Mouse (Mus musculus) heart, adult 2 months (tissue): Measurements from ENCODE around the gene Ano1. TPM values are rescaled to one million over a fixed set of nuclear protein-coding genes. Genes with fewer than 3 reads are reported as not detected.
A peak's percentile ranks its signal among the peaks of the same experiment; 100 is the strongest.

Source experiments
- DNase-seq, 2 experiments: peaks; one replicate each; pipeline ENCODE4 v3.0.0; 2021
- H3K27ac ChIP-seq: fragments of 200-600 bp; 2 replicates; pipeline ENCODE4 v1.8.1; 2022
- H3K27me3 ChIP-seq: fragments of 200-500 bp; 2 replicates; pipeline ENCODE4 v1.6.1; 2012; ENCODE audit warnings: mild to moderate bottlenecking, low read length, inconsistent platforms, mixed read lengths; ENCODE audit not compliant: control insufficient read depth, insufficient read depth
- H3K36me3 ChIP-seq: fragments of 200-500 bp; 2 replicates; pipeline ENCODE4 v1.6.1; 2012; ENCODE audit warnings: low read length, inconsistent platforms; ENCODE audit not compliant: control insufficient read depth, insufficient read depth
- H3K4me1 ChIP-seq: fragments of 200-500 bp; 2 replicates; pipeline ENCODE4 v1.6.1; 2011; ENCODE audit warnings: low read length; ENCODE audit not compliant: control insufficient read depth, insufficient read depth
- H3K4me3 ChIP-seq: fragments of 200-600 bp; 2 replicates; pipeline ENCODE4 v1.8.1; 2022
- H3K79me2 ChIP-seq: fragments of 200-500 bp; replicated peaks from 2 replicates; pipeline ENCODE4 v1.6.1; 2012; ENCODE audit warnings: mild to moderate bottlenecking, inconsistent platforms, low read length, moderate library complexity, mixed read lengths; ENCODE audit not compliant: control insufficient read depth, insufficient read depth
- H3K9ac ChIP-seq: fragments of 200-500 bp; 2 replicates; pipeline ENCODE4 v1.6.1; 2012; ENCODE audit warnings: low read depth, mild to moderate bottlenecking, control low read depth, inconsistent platforms, low read length, mixed read lengths
- CTCF ChIP-seq: fragments of 200-600 bp; IDR thresholded peaks from 2 replicates; pipeline ENCODE4 v1.8.1; 2022; ENCODE audit warnings: antibody characterized with exemption, mild to moderate bottlenecking, moderate library complexity
- EP300 ChIP-seq: fragments of 200-500 bp; IDR thresholded peaks from 2 replicates; pipeline ENCODE4 v1.6.1; 2011; ENCODE audit warnings: low read depth, low read length, control low read depth; ENCODE audit not compliant: insufficient read depth
- POLR2A ChIP-seq: fragments of 200-500 bp; IDR thresholded peaks from 2 replicates; pipeline ENCODE4 v1.6.1; 2011; ENCODE audit warnings: mild to moderate bottlenecking, low read depth, low read length, control low read depth; ENCODE audit not compliant: insufficient read depth
- WGBS: fragments of 180-500 bp; shearing (Covaris S2); methylation state at CpG from one replicate; pipeline ENCODE4 v1.1.7; 2018; 5-methylcytosine and 5-hydroxymethylcytosine counted together
- intact Hi-C: fragments of 180-260 bp; cut with DNase I; formaldehyde crosslinking; loops from one replicate; pipeline ENCODE4 v1.15.1; 2025
- polyA plus RNA-seq: library from polyadenylated mRNA; depleted of rRNA; stranded (reverse); fragments of >200 nt; gene quantifications from 2 replicates; pipeline ENCODE4 v1.2.3, GENCODE M21; 2012
- total RNA-seq, 2 experiments: library from RNA; stranded (reverse); gene quantifications; 2 replicates each; pipeline ENCODE4 v1.2.3; 2021

The Ano1 gene
- total and polyA plus RNA-seq, 3 experiments, result 11.1 to 12.5 (median 11.7) TPM

DNA sequence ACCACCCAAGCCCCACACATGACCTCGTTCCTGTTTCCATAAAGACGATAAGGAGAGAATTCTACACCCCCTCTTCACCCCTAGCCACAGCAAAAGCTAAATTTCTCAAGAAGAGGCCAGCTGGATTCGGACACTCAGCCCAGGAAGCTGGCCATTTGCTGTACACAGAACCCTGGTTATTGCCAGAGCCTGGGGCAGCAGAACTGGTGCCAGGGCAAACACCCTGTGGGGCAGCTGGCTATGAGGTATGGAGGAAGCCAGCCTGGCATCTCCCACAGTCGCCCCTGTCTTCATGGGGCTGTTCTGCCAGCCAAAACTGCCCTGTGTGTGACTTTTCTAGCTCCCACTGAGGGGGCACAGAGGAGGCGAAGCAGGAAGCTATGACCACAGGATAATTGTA is 104.2 kb downstream of the Ano1 start:
- Histone ChIP-seq H3K4me3 (no peak overlapping the region), H3K4me1 (no peaks in the 10 kb centered on the region), H3K27me3 (no peaks in the 10 kb centered on the region), H3K79me2 (no peaks in the 10 kb centered on the region), H3K27ac (no peak overlapping the region), H3K9ac (no peak overlapping the region), H3K36me3 (no peaks in the 10 kb centered on the region)
- DNase-seq, result no peak
- TF ChIP-seq EP300 (no peak), POLR2A (no peak), CTCF (no peak)
- intact Hi-C loops, result no loop called here
- WGBS, result 48% methylated on average over 5 of the region's 5 CpGs

DNA sequence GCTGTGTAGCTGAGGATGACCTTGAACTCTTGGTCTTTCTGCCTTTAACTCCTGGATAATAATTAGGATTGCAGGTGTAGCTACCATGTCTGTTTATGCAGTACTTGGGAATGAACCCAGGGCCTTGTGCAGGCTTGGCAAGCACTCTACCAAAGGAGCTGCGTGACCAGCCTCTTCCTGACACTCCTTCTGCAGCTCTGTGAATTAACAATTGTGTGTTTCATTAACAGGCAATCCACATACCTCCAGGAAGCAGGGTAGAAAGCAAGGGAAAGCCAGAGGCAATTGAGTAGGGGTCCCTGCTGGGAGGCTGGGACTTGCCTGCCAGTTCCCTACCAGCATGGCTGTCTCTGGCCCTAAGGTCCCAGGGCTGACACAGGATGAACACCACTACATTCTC is 111.0 kb downstream of the Ano1 start:
- H3K27me3 ChIP-seq, result no peaks in the 10 kb centered on the region
- TF ChIP-seq POLR2A (no peak), CTCF (no peak), EP300 (no peak)
- H3K4me3 ChIP-seq, result no peak overlapping the region
- H3K79me2 ChIP-seq, result no peaks in the 10 kb centered on the region
- H3K27ac ChIP-seq, result no peak overlapping the region
- DNase-seq, result no peak
- H3K36me3 ChIP-seq, result no peaks in the 10 kb centered on the region
- H3K4me1 ChIP-seq, result no peaks in the 10 kb centered on the region
- intact Hi-C loops, result no loop called here
- no peak overlapping the region for H3K9ac ChIP-seq
- 78% methylated on average over 1 of the region's 1 CpGs for WGBS

DNA sequence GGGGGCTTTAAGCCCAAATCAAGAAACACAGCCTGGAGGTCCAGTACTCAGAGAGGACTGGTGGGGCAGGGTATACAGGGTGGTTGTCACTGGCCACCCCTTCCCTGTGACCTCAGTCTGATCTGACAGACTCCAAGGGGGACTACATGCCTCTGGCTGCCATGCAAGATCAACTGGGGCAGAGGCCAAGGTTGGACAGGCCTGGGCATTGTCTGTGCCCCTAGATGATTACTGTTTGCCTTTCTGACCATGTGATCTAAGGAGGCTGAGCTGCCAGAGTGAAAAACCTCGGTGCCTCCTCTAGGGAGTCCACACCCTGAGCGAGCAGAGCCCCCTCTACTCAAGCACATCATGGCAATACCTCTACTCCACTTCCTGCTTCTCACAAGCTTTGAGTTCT is 115.8 kb downstream of the Ano1 start:
- intact Hi-C loops, result no loop called here
- WGBS, result 35% methylated on average over 2 of the region's 2 CpGs

DNA sequence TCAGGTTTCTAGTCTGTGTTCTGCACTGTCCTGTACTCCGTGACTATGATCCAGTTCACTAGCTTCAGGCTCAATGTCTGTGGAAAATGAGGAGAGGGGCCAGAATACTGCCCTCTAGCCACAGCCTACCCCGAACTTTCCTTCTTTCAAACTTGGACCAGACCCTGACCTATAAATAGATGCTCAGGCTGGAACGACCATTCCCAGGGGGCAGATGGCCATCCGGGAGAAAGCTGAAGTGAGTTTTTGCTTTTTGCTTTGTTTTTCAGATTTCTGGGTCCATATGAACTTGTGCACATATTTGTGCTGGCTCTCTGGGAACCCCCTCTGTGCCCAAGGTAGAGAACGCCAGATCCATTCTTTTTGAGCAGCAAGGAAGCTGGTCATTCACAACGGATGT is 116.9 kb downstream of the Ano1 start:
- Histone ChIP-seq H3K27me3 (no peaks in the 10 kb centered on the region), H3K27ac (peak overlapping the region; percentile 40; the same call in 1 of the 2 replicates), H3K9ac (no peak overlapping the region), H3K79me2 (no peaks in the 10 kb centered on the region), H3K36me3 (no peaks in the 10 kb centered on the region), H3K4me1 (no peaks in the 10 kb centered on the region), H3K4me3 (no peak overlapping the region)
- 47% methylated on average over 6 of the region's 6 CpGs for WGBS
- intact Hi-C loops, result no loop called here
- peak in 1 of 2 experiments; percentile 29 for DNase-seq
- no peak for TF ChIP-seq EP300
- peak; percentile 15; the same call in 1 of the 2 replicates for TF ChIP-seq CTCF

More for the DNA sequence above, 115.8 kb downstream of the Ano1 start:
- Histone ChIP-seq H3K4me3 (no peak overlapping the region), H3K79me2 (no peaks in the 10 kb centered on the region), H3K36me3 (no peaks in the 10 kb centered on the region), H3K27me3 (no peaks in the 10 kb centered on the region), H3K9ac (no peak overlapping the region), H3K4me1 (no peaks in the 10 kb centered on the region), H3K27ac (no peak overlapping the region)
- no peak for DNase-seq
- no peak for TF ChIP-seq CTCF
- TF ChIP-seq POLR2A, result no peak
- no peak for TF ChIP-seq EP300

DNA sequence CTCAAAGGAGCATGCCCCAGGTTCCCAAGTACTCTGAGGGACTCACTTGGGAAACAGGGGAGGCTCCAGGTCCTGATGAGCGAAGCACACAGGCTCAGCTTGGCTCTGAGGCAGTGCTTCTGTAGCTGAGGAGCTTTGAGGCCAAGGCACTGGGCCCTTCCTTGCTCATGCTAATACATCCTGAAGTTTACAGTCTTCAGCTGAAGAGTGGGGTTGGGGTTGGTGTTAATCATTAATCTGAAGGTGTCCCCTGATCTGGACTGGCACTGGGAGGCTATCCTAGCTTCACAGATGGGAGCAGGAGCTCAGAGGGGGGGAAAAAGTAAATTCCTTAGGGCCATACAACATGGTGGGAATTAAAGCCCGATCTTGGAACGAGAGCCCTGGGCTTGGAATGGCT is 117.3 kb downstream of the Ano1 start:
- no peaks in the 10 kb centered on the region for H3K27me3 ChIP-seq
- H3K9ac ChIP-seq, result no peak overlapping the region
- TF ChIP-seq CTCF (no peak), EP300 (no peak), POLR2A (no peak)
- intact Hi-C loops, result no loop called here
- WGBS, result 72% methylated on average over 3 of the region's 3 CpGs
- no peaks in the 10 kb centered on the region for H3K4me1 ChIP-seq
- H3K4me3 ChIP-seq, result no peak overlapping the region
- H3K79me2 ChIP-seq, result no peaks in the 10 kb centered on the region
- no peaks in the 10 kb centered on the region for H3K36me3 ChIP-seq
- no peak for DNase-seq
- peak overlapping the region; percentile 28 for H3K27ac ChIP-seq

DNA sequence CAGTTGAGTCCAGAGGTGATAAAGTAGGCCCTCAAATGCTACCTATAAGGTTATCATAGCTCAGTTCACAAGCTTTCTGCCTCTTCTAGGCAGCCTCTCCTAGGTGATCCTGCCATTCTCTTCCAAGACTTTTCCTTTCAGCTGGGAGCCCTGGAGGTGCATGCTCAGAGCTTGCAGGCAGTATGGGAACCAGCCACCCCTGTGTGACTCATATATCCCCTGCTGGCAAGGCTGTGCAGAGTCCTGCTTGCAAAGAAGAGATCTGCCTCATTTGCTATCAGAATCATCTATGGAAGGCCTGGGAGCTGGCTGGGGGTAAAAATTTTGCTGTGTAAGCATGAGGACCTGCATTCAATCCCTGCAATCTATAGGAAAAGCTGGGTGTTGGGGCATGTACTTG is 119.5 kb downstream of the Ano1 start:
- H3K27ac ChIP-seq, result no peak overlapping the region
- intact Hi-C loops, result no loop called here
- no peak overlapping the region for H3K9ac ChIP-seq
- H3K4me3 ChIP-seq, result no peak overlapping the region
- no peaks in the 10 kb centered on the region for H3K4me1 ChIP-seq
- H3K36me3 ChIP-seq, result no peaks in the 10 kb centered on the region
- no peak for DNase-seq
- no peak for TF ChIP-seq CTCF
- no peak for TF ChIP-seq EP300
- TF ChIP-seq POLR2A, result no peak
- H3K27me3 ChIP-seq, result no peaks in the 10 kb centered on the region
- no peaks in the 10 kb centered on the region for H3K79me2 ChIP-seq

DNA sequence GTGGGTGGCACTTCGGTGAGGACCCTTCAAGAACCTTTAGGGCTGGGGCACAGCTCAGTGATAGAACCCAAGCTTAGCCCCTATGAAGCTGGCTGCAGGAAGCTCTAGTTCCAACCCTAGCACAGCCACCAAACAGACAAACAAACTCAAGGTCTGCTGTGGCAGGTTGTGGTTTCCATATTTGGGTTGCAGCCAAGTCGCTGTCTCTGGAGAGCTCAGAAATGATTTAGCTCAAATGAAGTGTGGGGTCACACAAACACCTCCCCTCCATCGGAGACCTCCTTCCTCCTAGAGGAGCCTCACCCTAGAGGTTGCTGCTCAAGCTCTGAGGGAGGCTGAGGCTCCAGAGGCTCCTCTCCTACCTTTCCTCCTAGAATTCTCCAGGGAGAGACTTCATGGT is 121.2 kb downstream of the Ano1 start:
- no peaks in the 10 kb centered on the region for H3K79me2 ChIP-seq
- H3K27ac ChIP-seq, result no peak overlapping the region
- H3K9ac ChIP-seq, result no peak overlapping the region
- TF ChIP-seq CTCF (no peak), POLR2A (no peak), EP300 (no peak)
- no peak for DNase-seq
- intact Hi-C loops, result no loop called here
- H3K4me3 ChIP-seq, result no peak overlapping the region
- no peaks in the 10 kb centered on the region for H3K4me1 ChIP-seq
- no peaks in the 10 kb centered on the region for H3K36me3 ChIP-seq
- 68% methylated on average over 3 of the region's 3 CpGs for WGBS
- H3K27me3 ChIP-seq, result no peaks in the 10 kb centered on the region
